Mouse (Mus musculus): ENCODE results near the gene Yipf2.

Gene Yipf2

GRCm38 (mm10) chr9:21598198-21598597, 5.6 kb upstream of the Yipf2 start:
- no peak for DNase-seq (ENCODE audit: low spot score in 2 of 2)

- DNase-seq (ENCODE audit: low spot score in 2 of 2): no peak
These were observed 2.2 kb upstream of the Yipf2 start for GRCm38 (mm10) chr9:21594838-21595237.

- peak in 1 of 2 experiments; percentile 58 for DNase-seq (ENCODE audit: low spot score in 2 of 2)
These were observed 1.7 kb upstream of the Yipf2 start for GRCm38 (mm10) chr9:21594350-21594749.

GRCm38 (mm10) chr9:21593122-21593721, 594 bp upstream of the Yipf2 start:
- DNase-seq (ENCODE audit: low spot score in 2 of 2): peak; percentile 64 to 71

- DNase-seq (ENCODE audit: low spot score in 2 of 2): no peak
These were observed 561 bp downstream of the Yipf2 start for GRCm38 (mm10) chr9:21591831-21592702.

- DNase-seq (ENCODE audit: low spot score in 2 of 2): no peak
These were observed 1.3 kb downstream of the Yipf2 start for GRCm38 (mm10) chr9:21591127-21591830.

GRCm38 (mm10) chr9:21589538-21589937, 3.1 kb downstream of the Yipf2 start:
- no peak for DNase-seq (ENCODE audit: low spot score in 2 of 2)

- no peak for DNase-seq (ENCODE audit: low spot score in 2 of 2)
These were observed 4.3 kb downstream of the Yipf2 start for GRCm38 (mm10) chr9:21588350-21588749.

- no peak for DNase-seq (ENCODE audit: low spot score in 2 of 2)
These were observed 4.8 kb downstream of the Yipf2 start for GRCm38 (mm10) chr9:21587678-21588349.

- no peak for DNase-seq (ENCODE audit: low spot score in 2 of 2)
These were observed 7.2 kb downstream of the Yipf2 start for GRCm38 (mm10) chr9:21585401-21585800.

GRCm38 (mm10) chr9:21578226-21578625, 14.4 kb downstream of the Yipf2 start:
- DNase-seq (ENCODE audit: low spot score in 2 of 2): no peak

- no peak for DNase-seq (ENCODE audit: low spot score in 2 of 2)
These were observed 16.3 kb downstream of the Yipf2 start for GRCm38 (mm10) chr9:21576286-21576685.

- DNase-seq (ENCODE audit: low spot score in 2 of 2): no peak
These were observed 17.4 kb downstream of the Yipf2 start for GRCm38 (mm10) chr9:21575253-21575652.

GRCm38 (mm10) chr9:21574012-21574801, 18.4 kb downstream of the Yipf2 start:
- no peak for DNase-seq (ENCODE audit: low spot score in 2 of 2)

GRCm38 (mm10) chr9:21568657-21569255, 23.9 kb downstream of the Yipf2 start:
- DNase-seq (ENCODE audit: low spot score in 2 of 2): no peak

- DNase-seq (ENCODE audit: low spot score in 2 of 2): no peak
These were observed 25.6 kb downstream of the Yipf2 start for GRCm38 (mm10) chr9:21567051-21567450.

GRCm38 (mm10) chr9:21566538-21566937, 26.1 kb downstream of the Yipf2 start:
- DNase-seq (ENCODE audit: low spot score in 2 of 2): no peak

- DNase-seq (ENCODE audit: low spot score in 2 of 2): no peak
These were observed 27.5 kb downstream of the Yipf2 start for GRCm38 (mm10) chr9:21565004-21565586.

- no peak for DNase-seq (ENCODE audit: low spot score in 2 of 2)
These were observed 28.2 kb downstream of the Yipf2 start for GRCm38 (mm10) chr9:21564420-21564819.

- no peak for DNase-seq (ENCODE audit: low spot score in 2 of 2)
These were observed 33.5 kb downstream of the Yipf2 start for GRCm38 (mm10) chr9:21559151-21559550.
